Mouse (Mus musculus): ENCODE results near the gene Tmem40.

DNA sequence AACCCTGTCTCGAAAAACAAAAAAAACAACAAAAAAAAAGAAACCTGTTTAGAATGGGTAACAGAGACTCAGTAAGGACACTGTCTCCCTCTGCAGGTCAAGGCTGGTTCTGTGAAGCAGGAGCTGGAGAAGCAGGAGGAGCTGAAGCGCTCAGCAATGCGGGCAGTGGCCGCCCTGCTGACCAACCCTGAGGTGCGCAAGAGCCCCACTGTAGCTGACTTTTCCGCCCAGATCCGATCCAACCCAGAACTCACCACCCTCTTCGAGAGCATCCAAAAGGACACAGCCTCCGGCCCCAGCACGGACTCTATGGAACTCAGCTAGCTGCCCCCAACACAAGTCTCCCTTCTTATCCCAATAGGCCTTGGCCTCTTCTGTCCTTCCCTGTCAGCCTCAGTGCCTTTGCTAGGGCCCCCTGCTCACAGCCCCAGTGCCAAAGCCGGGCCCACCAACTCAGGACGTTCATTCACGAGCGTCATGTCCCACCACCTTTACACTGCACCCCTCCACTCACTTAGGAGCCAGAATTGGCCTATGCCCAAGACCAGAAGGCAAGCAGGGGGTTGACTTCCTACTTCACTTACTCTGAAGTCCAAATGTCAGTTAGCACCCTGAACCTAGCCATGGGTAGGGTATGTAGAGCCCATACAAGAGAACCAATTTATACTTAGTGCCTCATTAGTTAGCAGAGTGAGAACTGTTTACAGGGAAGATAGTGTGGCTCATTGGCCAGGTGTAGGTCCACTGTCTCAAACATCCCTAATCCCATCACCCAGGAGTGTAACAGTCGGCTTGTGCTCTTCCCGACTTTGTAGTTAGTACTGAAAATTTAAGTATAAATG, 41.6 kb upstream of the Tmem40 start:
- TF ChIP-seq CTCF (IDR thresholded peaks at IDR 0.05; ENCODE audit: borderline replicate concordance, insufficient read depth, low read length), result peak; percentile 75; the same call in 1 of the 2 replicates
- peak; percentile 34; the same call in 1 of the 2 replicates for TF ChIP-seq POLR2A (IDR thresholded peaks at IDR 0.05; ENCODE audit: low read depth, low read length)
